ENCODE assay signal across 9 mouse cellular contexts in genomic region chr6:71752791-71753464, GRCm38 (mm10). TPM values are rescaled to one million over a fixed set of nuclear protein-coding genes. Genes with fewer than 3 reads are reported as not detected.
DNase-seq lines count a peak whose midpoint lies in the region; ATAC-seq lines count a peak whose summit lies in the region.
"Had no signal": no experiment of that assay in that cellular context is flagged by ENCODE, and none has a peak within 500 bp of the region (broad histone marks: within the 10 kb centered on the region; RNA-seq: fewer than 3 reads in every experiment).

No protein-coding gene starts in this region.

- H3K4me1 ChIP-seq in heart, embryonic 10.5 days = peaks cover 40% of the 10 kb centered on the region
- H3K4me1 ChIP-seq in embryonic facial prominence, embryonic 10.5 days = peaks cover 10% of the 10 kb centered on the region
- no peaks in the 10 kb centered on the region; the same call in 1 of the 2 replicates for H3K4me1 ChIP-seq in intestine, embryonic 15.5 days (replicated peaks)
- H3K4me1 ChIP-seq: neural tube, embryonic 12.5 days had no signal

- H3K36me3 ChIP-seq in heart, embryonic 10.5 days = no peaks in the 10 kb centered on the region
- no peaks in the 10 kb centered on the region for H3K36me3 ChIP-seq in embryonic facial prominence, embryonic 10.5 days (replicated peaks)
- no peaks in the 10 kb centered on the region for H3K36me3 ChIP-seq in intestine, embryonic 15.5 days

- no peak overlapping the region for H3K4me3 ChIP-seq in heart, embryonic 10.5 days
- H3K4me3 ChIP-seq in embryonic facial prominence, embryonic 10.5 days = no peak overlapping the region
- H3K4me3 ChIP-seq in intestine, embryonic 15.5 days (replicated peaks) = no peak overlapping the region
- H3K4me3 ChIP-seq: neural tube, embryonic 12.5 days had no signal

- no peak overlapping the region for H3K9ac ChIP-seq in intestine, embryonic 15.5 days
- H3K9ac ChIP-seq: neural tube, embryonic 12.5 days had no signal

- no peak for ATAC-seq in intestine, embryonic 15.5 days

- H3K27ac ChIP-seq in heart, embryonic 10.5 days = peak overlapping the region; percentile 32; the same call in 1 of the 2 replicates
- no peak overlapping the region for H3K27ac ChIP-seq in embryonic facial prominence, embryonic 10.5 days (replicated peaks)
- no peak overlapping the region for H3K27ac ChIP-seq in intestine, embryonic 15.5 days
- H3K27ac ChIP-seq: neural tube, embryonic 12.5 days had no signal

- WGBS in heart, embryonic 10.5 days = 69% methylated on average over 7 of the region's 7 CpGs
- WGBS in embryonic facial prominence, embryonic 10.5 days = 86% methylated on average over 7 of the region's 7 CpGs
- 67% methylated on average over 7 of the region's 7 CpGs for WGBS in intestine, embryonic 15.5 days

- no peak overlapping the region for H3K4me2 ChIP-seq in intestine, embryonic 15.5 days (replicated peaks)
- H3K4me2 ChIP-seq: neural tube, embryonic 12.5 days had no signal

- DNase-seq in heart, embryonic 10.5 days (ENCODE audit: low spot score) = no peak
- DNase-seq in heart, adult 9 months (ENCODE audit: low spot score in 2 of 2) = no peak
- DNase-seq in adrenal gland, postnatal 14 days = peak; percentile 58
- DNase-seq in frontal cortex, postnatal 14 days (ENCODE audit: low spot score in 2 of 2) = peak; percentile 55 to 66
- DNase-seq in lung, postnatal 10 days = peak; percentile 5
- DNase-seq in embryonic facial prominence, embryonic 10.5 days (ENCODE audit: low spot score) = no peak
- DNase-seq in embryo, embryonic 10.5 days (ENCODE audit: low spot score) = no peak

- H3K9me3 ChIP-seq in heart, embryonic 10.5 days = no peaks in the 10 kb centered on the region
- H3K9me3 ChIP-seq in embryonic facial prominence, embryonic 10.5 days = no peaks in the 10 kb centered on the region
- H3K9me3 ChIP-seq in intestine, embryonic 15.5 days = no peaks in the 10 kb centered on the region
- H3K9me3 ChIP-seq: neural tube, embryonic 12.5 days had no signal

- no peaks in the 10 kb centered on the region for H3K27me3 ChIP-seq in heart, embryonic 10.5 days (ENCODE audit: insufficient read depth, poor library complexity, severe bottlenecking)
- H3K27me3 ChIP-seq in embryonic facial prominence, embryonic 10.5 days (replicated peaks; ENCODE audit: low read depth, poor library complexity, severe bottlenecking) = no peaks in the 10 kb centered on the region
- no peaks in the 10 kb centered on the region for H3K27me3 ChIP-seq in intestine, embryonic 15.5 days (replicated peaks)
- H3K27me3 ChIP-seq: neural tube, embryonic 12.5 days had no signal

RNA-seq across cellular contexts. Expression of gene Reep1, which starts 45.6 kb away (rescaled TPM):
- 21.2 and 24.9 TPM in 2 replicates for polyA plus RNA-seq in heart, embryonic 10.5 days (2016; fragmentation: Nextera tagmentation; extraction: Ambion mirVana)
- total RNA-seq in adrenal gland, postnatal 14 days (2021) = 8.2 and 11.0 TPM in 2 replicates
- polyA plus RNA-seq in embryonic facial prominence, embryonic 10.5 days (2016; fragmentation: Nextera tagmentation; extraction: Ambion mirVana) = 17.4 and 18.3 TPM in 2 replicates
- 16.1 and 16.6 TPM in 2 replicates for polyA plus RNA-seq in intestine, embryonic 15.5 days (2015; fragmentation: Nextera tagmentation; extraction: Ambion mirVana)

Comparison
In these comparisons a context has a peak if more than half of its experiments do, and no peak if none do; other contexts are left out.
1. DNase-seq: peak in adrenal gland, postnatal 14 days (single experiment), frontal cortex, postnatal 14 days (2 of 2) and lung, postnatal 10 days (single experiment); none in heart, embryonic 10.5 days (single experiment), heart, adult 9 months (0 of 2), embryonic facial prominence, embryonic 10.5 days (single experiment) and embryo, embryonic 10.5 days (single experiment).